Mouse (Mus musculus) lung, postnatal 25 days (tissue): Measurements from ENCODE around the gene Nkx1-2.

Source experiments
- DNase-seq: peaks from one replicate; pipeline ENCODE4 v3.0.0; 2022; ENCODE audit warnings: low spot score

Gene Nkx1-2

GRCm38 (mm10) chr7:132565831-132566230 is 33.6 kb downstream of the Nkx1-2 start:
- DNase-seq, result no peak

- no peak for DNase-seq
Measured at GRCm38 (mm10) chr7:132559138-132559766, 40.2 kb downstream of the Nkx1-2 start.

GRCm38 (mm10) chr7:132558141-132558736 is 41.2 kb downstream of the Nkx1-2 start:
- no peak for DNase-seq

- no peak for DNase-seq
Measured at GRCm38 (mm10) chr7:132556575-132556974, 42.9 kb downstream of the Nkx1-2 start.

GRCm38 (mm10) chr7:132555911-132556310 is 43.5 kb downstream of the Nkx1-2 start:
- no peak for DNase-seq

GRCm38 (mm10) chr7:132554091-132554490 is 45.3 kb downstream of the Nkx1-2 start:
- peak; percentile 23 for DNase-seq

- DNase-seq, result peak; percentile 95
Measured at GRCm38 (mm10) chr7:132551351-132552126, 47.9 kb downstream of the Nkx1-2 start.

GRCm38 (mm10) chr7:132547126-132547525 is 52.3 kb downstream of the Nkx1-2 start:
- DNase-seq, result no peak
